Mouse (Mus musculus) large intestine, adult 2 months (tissue): ENCODE data around the gene Synpr. TPM values are rescaled to one million over a fixed set of nuclear protein-coding genes. Genes with fewer than 3 reads are reported as not detected.

ENCODE experiments used
- DNase-seq: peaks from one replicate; pipeline ENCODE4 v3.0.0-alpha.2; 2012; ENCODE audit warnings: low read depth, low spot score
- WGBS: fragments of 180-500 bp; shearing (Covaris S2); methylation state at CpG from one replicate; pipeline ENCODE4 v1.1.7; 2018; 5-methylcytosine and 5-hydroxymethylcytosine counted together
- polyA plus RNA-seq: library from polyadenylated mRNA; depleted of rRNA; stranded (reverse); fragments of >200 nt; gene quantifications from 2 replicates; pipeline ENCODE4 v1.2.3, GENCODE M21; 2012

The Synpr gene
- polyA plus RNA-seq, 1 experiment: 0.24 TPM

GRCm38 (mm10) chr14:13349170-13349865 is 64.7 kb downstream of the Synpr start:
- no peak for DNase-seq
- 46% methylated on average over 4 of the region's 4 CpGs for WGBS

- DNase-seq: peak; percentile 7
- 22% methylated on average over 5 of the region's 5 CpGs for WGBS
Observed at GRCm38 (mm10) chr14:13354154-13354553, 69.6 kb downstream of the Synpr start.

GRCm38 (mm10) chr14:13355569-13356362 is 71.2 kb downstream of the Synpr start:
- peak; percentile 36 for DNase-seq
- 6% methylated on average over 7 of the region's 7 CpGs for WGBS

- no peak for DNase-seq
- 63% methylated on average over 5 of the region's 5 CpGs for WGBS
Observed at GRCm38 (mm10) chr14:13357101-13357667, 72.6 kb downstream of the Synpr start.

GRCm38 (mm10) chr14:13358037-13358436 is 73.5 kb downstream of the Synpr start:
- WGBS: 52% methylated on average over 2 of the region's 2 CpGs

GRCm38 (mm10) chr14:13361184-13361583 is 76.6 kb downstream of the Synpr start:
- no peak for DNase-seq

More at GRCm38 (mm10) chr14:13358037-13358436, 73.5 kb downstream of the Synpr start:
- no peak for DNase-seq

GRCm38 (mm10) chr14:13361642-13362041 is 77.1 kb downstream of the Synpr start:
- 81% methylated on average over 3 of the region's 3 CpGs for WGBS

GRCm38 (mm10) chr14:13368309-13368708 is 83.7 kb downstream of the Synpr start:
- no peak for DNase-seq
- 80% methylated on average over 3 of the region's 3 CpGs for WGBS

More at GRCm38 (mm10) chr14:13361642-13362041, 77.1 kb downstream of the Synpr start:
- DNase-seq: no peak

- WGBS: 20% methylated on average over 7 of the region's 7 CpGs
- DNase-seq: no peak
Observed at GRCm38 (mm10) chr14:13389081-13389480, 104.5 kb downstream of the Synpr start.

- DNase-seq: no peak
- WGBS: 74% methylated on average over 5 of the region's 5 CpGs
Observed at GRCm38 (mm10) chr14:13389954-13390353, 105.4 kb downstream of the Synpr start.

GRCm38 (mm10) chr14:13399226-13400020 is 114.8 kb downstream of the Synpr start:
- DNase-seq: no peak
- 55% methylated on average over 6 of the region's 6 CpGs for WGBS

- 66% methylated on average over 1 of the region's 1 CpGs for WGBS
- no peak for DNase-seq
Observed at GRCm38 (mm10) chr14:13411636-13412035, 127.1 kb downstream of the Synpr start.

GRCm38 (mm10) chr14:13440723-13441122 is 156.1 kb downstream of the Synpr start:
- DNase-seq: no peak
- 78% methylated on average over 6 of the region's 6 CpGs for WGBS

- DNase-seq: no peak
- WGBS: 30% methylated on average over 2 of the region's 2 CpGs
Observed at GRCm38 (mm10) chr14:13444908-13445307, 160.3 kb downstream of the Synpr start.

GRCm38 (mm10) chr14:13453461-13454204 is 169.1 kb downstream of the Synpr start:
- 45% methylated on average over 3 of the region's 3 CpGs for WGBS
- DNase-seq: no peak

GRCm38 (mm10) chr14:13454991-13455390 is 170.4 kb downstream of the Synpr start:
- DNase-seq: no peak

GRCm38 (mm10) chr14:13459333-13459732 is 174.8 kb downstream of the Synpr start:
- 10% methylated on average over 1 of the region's 1 CpGs for WGBS
- no peak for DNase-seq

- WGBS: 70% methylated on average over 2 of the region's 2 CpGs
- DNase-seq: no peak
Observed at GRCm38 (mm10) chr14:13469211-13469610, 184.6 kb downstream of the Synpr start.

- 77% methylated on average over 1 of the region's 1 CpGs for WGBS
- no peak for DNase-seq
Observed at GRCm38 (mm10) chr14:13477821-13478220, 193.2 kb downstream of the Synpr start.
